Mouse (Mus musculus) kidney, embryonic 16.5 days (tissue): ENCODE data around the gene Slu7. TPM values are rescaled to one million over a fixed set of nuclear protein-coding genes. Genes with fewer than 3 reads are reported as not detected.

ENCODE experiments used
- ATAC-seq: fragments of 200-750 bp; cut with Nextera tagmentation; 2 replicates; pipeline ENCODE4 v1.8.0; 2017; ENCODE audit warnings: moderate TSS enrichment; ENCODE audit not compliant: low FRiP score, low TSS enrichment
- H3K27ac ChIP-seq: fragments of 300-500 bp; sonication (generic); 2 replicates; pipeline ENCODE4 v1.5.1; 2014; ENCODE audit warnings: low read length
- H3K27me3 ChIP-seq: fragments of 300-500 bp; sonication (generic); 2 replicates; pipeline ENCODE4 v1.6.1; 2014; ENCODE audit warnings: low read length, control low read depth, mixed read lengths; ENCODE audit not compliant: insufficient read depth
- H3K36me3 ChIP-seq: fragments of 300-500 bp; sonication (generic); 2 replicates; pipeline ENCODE4 v1.6.1; 2014; ENCODE audit warnings: low read length, control low read depth, mixed read lengths; ENCODE audit not compliant: insufficient read depth
- H3K4me1 ChIP-seq: fragments of 300-500 bp; sonication (generic); 2 replicates; pipeline ENCODE4 v1.6.1; 2014; ENCODE audit warnings: low read length, control low read depth, mixed read lengths; ENCODE audit not compliant: insufficient read depth
- H3K4me2 ChIP-seq: fragments of 300-500 bp; sonication (generic); replicated peaks from 2 replicates; pipeline ENCODE4 v1.6.1; 2014; ENCODE audit warnings: low read depth, low read length
- H3K4me3 ChIP-seq: fragments of 300-500 bp; sonication (generic); 2 replicates; pipeline ENCODE4 v1.5.1; 2014; ENCODE audit warnings: mild to moderate bottlenecking, low read length
- H3K9ac ChIP-seq: fragments of 300-500 bp; sonication (generic); replicated peaks from 2 replicates; pipeline ENCODE4 v1.6.1; 2014; ENCODE audit warnings: low read length
- H3K9me3 ChIP-seq: fragments of 300-500 bp; sonication (generic); 2 replicates; pipeline ENCODE4 v1.6.1; 2016; ENCODE audit warnings: low read length, control low read depth
- whole genome bisulfite sequencing: fragments of 180-500 bp; shearing (Covaris S2); extraction: QIAGEN DNeasy Blood & Tissue Kit; methylation state at CpG from one replicate; pipeline ENCODE4 v1.1.7; 2014; 5-methylcytosine and 5-hydroxymethylcytosine counted together
- polyA plus RNA-seq: library from polyadenylated mRNA; unstranded; fragments of >200 nt; fragmentation: Nextera tagmentation; extraction: Ambion mirVana; gene quantifications from 2 replicates; pipeline ENCODE4 v1.2.1, GENCODE M21; 2015

The Slu7 gene
- polyA plus RNA-seq, 1 experiment from 2014 or later, result 66.3 TPM

GRCm38 (mm10) chr11:43395073-43395948 is 38.2 kb upstream of the Slu7 start:
- no peak overlapping the region for H3K4me2 ChIP-seq
- no peak overlapping the region for H3K27ac ChIP-seq
- no peak overlapping the region for H3K9ac ChIP-seq
- ATAC-seq, result peak; percentile 52; the same call in 1 of the 2 replicates
- 49% methylated on average over 14 of the region's 14 CpGs for WGBS
- H3K9me3 ChIP-seq, result no peaks in the 10 kb centered on the region
- peaks cover 6% of the 10 kb centered on the region for H3K4me1 ChIP-seq
- no peaks in the 10 kb centered on the region for H3K36me3 ChIP-seq
- H3K27me3 ChIP-seq, result no peaks in the 10 kb centered on the region
- no peak overlapping the region for H3K4me3 ChIP-seq

GRCm38 (mm10) chr11:43396246-43396645 is 37.3 kb upstream of the Slu7 start:
- Histone ChIP-seq H3K4me3 (no peak overlapping the region), H3K4me1 (peaks cover 6% of the 10 kb centered on the region), H3K4me2 (no peak overlapping the region), H3K9ac (no peak overlapping the region), H3K36me3 (no peaks in the 10 kb centered on the region), H3K9me3 (no peaks in the 10 kb centered on the region), H3K27me3 (no peaks in the 10 kb centered on the region), H3K27ac (no peak overlapping the region)
- WGBS, result 92% methylated on average over 4 of the region's 4 CpGs
- ATAC-seq, result no peak

- no peaks in the 10 kb centered on the region for H3K27me3 ChIP-seq
- H3K27ac ChIP-seq, result no peak overlapping the region
- H3K9ac ChIP-seq, result no peak overlapping the region
- 68% methylated on average over 7 of the region's 7 CpGs for WGBS
- H3K4me1 ChIP-seq, result peaks cover 6% of the 10 kb centered on the region
- no peak overlapping the region for H3K4me3 ChIP-seq
- no peak for ATAC-seq
- no peaks in the 10 kb centered on the region for H3K36me3 ChIP-seq
- H3K4me2 ChIP-seq, result no peak overlapping the region
- H3K9me3 ChIP-seq, result no peaks in the 10 kb centered on the region
Observed at GRCm38 (mm10) chr11:43396672-43397071, 36.9 kb upstream of the Slu7 start.

GRCm38 (mm10) chr11:43399297-43399696 is 34.2 kb upstream of the Slu7 start:
- peaks cover 6% of the 10 kb centered on the region for H3K4me1 ChIP-seq
- no peak overlapping the region for H3K4me3 ChIP-seq
- H3K4me2 ChIP-seq, result no peak overlapping the region
- no peak overlapping the region for H3K27ac ChIP-seq
- no peaks in the 10 kb centered on the region for H3K27me3 ChIP-seq
- WGBS, result 44% methylated on average over 4 of the region's 4 CpGs
- H3K36me3 ChIP-seq, result no peaks in the 10 kb centered on the region
- ATAC-seq, result peak; percentile 33; the same call in 1 of the 2 replicates
- H3K9me3 ChIP-seq, result 0 out of 2 replicates have a peak, but pooled peaks cover 1% of the 10 kb centered on the region
- H3K9ac ChIP-seq, result no peak overlapping the region

- H3K36me3 ChIP-seq, result no peaks in the 10 kb centered on the region
- no peak for ATAC-seq
- no peak overlapping the region for H3K27ac ChIP-seq
- no peak overlapping the region for H3K9ac ChIP-seq
- WGBS, result 88% methylated on average over 1 of the region's 1 CpGs
- H3K4me2 ChIP-seq, result no peak overlapping the region
- H3K4me3 ChIP-seq, result no peak overlapping the region
- peaks cover 3% of the 10 kb centered on the region for H3K4me1 ChIP-seq
- peaks cover 7% of the 10 kb centered on the region for H3K9me3 ChIP-seq
- H3K27me3 ChIP-seq, result no peaks in the 10 kb centered on the region
Observed at GRCm38 (mm10) chr11:43400131-43400530, 33.4 kb upstream of the Slu7 start.

GRCm38 (mm10) chr11:43404150-43404807 is 29.3 kb upstream of the Slu7 start:
- WGBS, result 78% methylated on average over 15 of the region's 15 CpGs
- no peaks in the 10 kb centered on the region for H3K4me1 ChIP-seq
- H3K27me3 ChIP-seq, result no peaks in the 10 kb centered on the region
- no peak overlapping the region for H3K4me3 ChIP-seq
- H3K4me2 ChIP-seq, result no peak overlapping the region
- no peak for ATAC-seq
- no peak overlapping the region for H3K27ac ChIP-seq
- H3K36me3 ChIP-seq, result no peaks in the 10 kb centered on the region
- no peak overlapping the region for H3K9ac ChIP-seq
- peaks cover 7% of the 10 kb centered on the region for H3K9me3 ChIP-seq

- H3K4me1 ChIP-seq, result no peaks in the 10 kb centered on the region
- no peak overlapping the region for H3K4me2 ChIP-seq
- no peak overlapping the region for H3K4me3 ChIP-seq
- no peaks in the 10 kb centered on the region for H3K36me3 ChIP-seq
- no peak for ATAC-seq
- no peak overlapping the region for H3K9ac ChIP-seq
- no peak overlapping the region for H3K27ac ChIP-seq
- no peaks in the 10 kb centered on the region for H3K27me3 ChIP-seq
- H3K9me3 ChIP-seq, result peaks cover 7% of the 10 kb centered on the region
- 74% methylated on average over 2 of the region's 2 CpGs for WGBS
Observed at GRCm38 (mm10) chr11:43408888-43409287, 24.7 kb upstream of the Slu7 start.

- Histone ChIP-seq H3K4me3 (no peak overlapping the region), H3K27me3 (no peaks in the 10 kb centered on the region), H3K36me3 (no peaks in the 10 kb centered on the region), H3K4me2 (no peak overlapping the region), H3K9ac (no peak overlapping the region), H3K4me1 (no peaks in the 10 kb centered on the region), H3K27ac (no peak overlapping the region), H3K9me3 (no peaks in the 10 kb centered on the region)
- ATAC-seq, result no peak
- WGBS, result 64% methylated on average over 7 of the region's 7 CpGs
Observed at GRCm38 (mm10) chr11:43410291-43410690, 23.3 kb upstream of the Slu7 start.

GRCm38 (mm10) chr11:43411413-43411812 is 22.1 kb upstream of the Slu7 start:
- Histone ChIP-seq H3K4me1 (no peaks in the 10 kb centered on the region), H3K27ac (no peak overlapping the region), H3K36me3 (no peaks in the 10 kb centered on the region), H3K4me3 (no peak overlapping the region), H3K9ac (no peak overlapping the region), H3K4me2 (no peak overlapping the region), H3K27me3 (no peaks in the 10 kb centered on the region), H3K9me3 (no peaks in the 10 kb centered on the region)
- WGBS, result 0% methylated on average over 1 of the region's 1 CpGs
- ATAC-seq, result peak; percentile 58; the same call in 1 of the 2 replicates
